Mouse (Mus musculus): ENCODE data around the gene Limch1. TPM values are rescaled to one million over a fixed set of nuclear protein-coding genes. Genes with fewer than 3 reads are reported as not detected.

The Limch1 gene
- polyA plus RNA-seq (2014; fragmentation: Nextera tagmentation; extraction: Ambion mirVana), result 16.1 and 18.3 TPM in 2 replicates

DNA sequence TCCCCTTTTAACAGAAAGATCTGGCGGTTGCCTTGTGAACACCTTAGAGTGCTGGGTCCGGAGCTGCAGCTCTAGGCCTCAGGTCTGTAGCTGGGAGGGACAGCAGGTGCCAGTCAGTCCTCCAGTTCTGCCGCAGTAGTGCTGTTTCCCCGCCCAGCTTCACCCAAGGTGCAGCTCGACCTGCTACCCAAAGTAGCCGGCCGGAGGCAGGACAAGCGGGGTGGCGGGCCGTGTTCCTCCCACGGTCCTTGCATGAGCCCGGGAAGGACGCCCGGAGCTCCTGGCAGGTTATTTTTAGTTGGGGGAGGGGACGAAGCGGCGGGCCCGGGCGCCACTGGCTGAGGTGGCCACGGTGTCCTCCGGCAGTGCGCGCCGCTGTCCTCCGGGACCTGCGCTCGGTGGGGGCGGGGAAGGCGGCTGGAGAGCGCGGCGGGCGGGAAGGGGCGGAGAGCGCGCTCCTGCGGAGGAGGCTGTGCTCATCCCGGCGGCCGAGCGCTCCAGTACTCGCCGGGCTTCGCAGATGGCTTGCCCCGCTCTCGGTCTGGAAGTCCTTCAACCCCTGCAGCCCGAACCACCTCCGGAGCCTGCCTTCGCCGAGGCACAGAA, at the start of gene Limch1:
Gene Limch1, plus strand, starts transcription at position 438 of the 606 bp plus-strand sequence.
- H3K4me3 ChIP-seq (ENCODE audit: low read depth, low read length), result peak within 1 kb of the TSS; percentile 64
- peak within 1 kb of the TSS; percentile 99 for H3K4me2 ChIP-seq (ENCODE audit: low read length)
- WGBS, result under 1% methylated on average over 46 of the region's 50 CpGs
- ATAC-seq (replicated peaks; ENCODE audit: low FRiP score, low TSS enrichment, low read depth) (peak; percentile 84), DNase-seq (ENCODE audit: low spot score) (peak; percentile 85)
- peaks cover 18% of the 10 kb centered on the region for H3K4me1 ChIP-seq (replicated peaks; ENCODE audit: control insufficient read depth, insufficient read depth, low read length)
- no peaks in the 10 kb centered on the region for H3K36me3 ChIP-seq (ENCODE audit: control insufficient read depth, insufficient read depth, low read length)
- H3K27me3 ChIP-seq (replicated peaks; ENCODE audit: control insufficient read depth, insufficient read depth, low read length), result peaks cover 7% of the 10 kb centered on the region
- peak within 1 kb of the TSS; percentile 33 for H3K9ac ChIP-seq (ENCODE audit: low read length)
- no peaks in the 10 kb centered on the region for H3K9me3 ChIP-seq (ENCODE audit: control insufficient read depth, low read length)
- no peak within 1 kb of the TSS for H3K27ac ChIP-seq (ENCODE audit: low read depth)

DNA sequence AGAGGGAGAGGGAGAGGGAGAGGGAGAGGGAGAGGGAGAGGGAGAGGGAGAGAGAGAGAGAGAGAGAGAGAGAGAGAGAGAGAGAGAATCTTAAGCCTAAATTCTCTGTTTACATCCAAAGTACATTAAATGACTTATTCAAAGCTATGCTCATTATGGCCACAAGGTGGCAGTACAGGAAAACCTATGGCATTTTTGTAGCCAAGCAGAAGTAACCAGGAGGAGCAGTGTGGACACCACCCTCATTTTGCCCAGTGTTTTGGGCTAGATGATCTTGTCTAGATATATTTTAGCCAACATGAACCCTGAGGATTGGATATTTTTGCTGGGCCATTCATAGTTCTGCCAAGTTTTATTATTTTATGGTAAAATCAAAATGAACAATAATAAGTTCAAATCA, 48.5 kb upstream of the Limch1 start:
- Histone ChIP-seq H3K9ac (ENCODE audit: low read length) (no peak overlapping the region), H3K27ac (ENCODE audit: low read depth) (no peak overlapping the region), H3K4me1 (replicated peaks; ENCODE audit: control insufficient read depth, insufficient read depth, low read length) (0 out of 2 replicates have a peak, but pooled peaks cover 3% of the 10 kb centered on the region), H3K4me3 (ENCODE audit: low read depth, low read length) (no peak overlapping the region), H3K27me3 (replicated peaks; ENCODE audit: control insufficient read depth, insufficient read depth, low read length) (no peaks in the 10 kb centered on the region), H3K4me2 (ENCODE audit: low read length) (no peak overlapping the region), H3K9me3 (ENCODE audit: control insufficient read depth, low read length) (no peaks in the 10 kb centered on the region), H3K36me3 (ENCODE audit: control insufficient read depth, insufficient read depth, low read length) (no peaks in the 10 kb centered on the region)
- DNase-seq (ENCODE audit: low spot score) (no peak), ATAC-seq (replicated peaks; ENCODE audit: low FRiP score, low TSS enrichment, low read depth) (no peak)

DNA sequence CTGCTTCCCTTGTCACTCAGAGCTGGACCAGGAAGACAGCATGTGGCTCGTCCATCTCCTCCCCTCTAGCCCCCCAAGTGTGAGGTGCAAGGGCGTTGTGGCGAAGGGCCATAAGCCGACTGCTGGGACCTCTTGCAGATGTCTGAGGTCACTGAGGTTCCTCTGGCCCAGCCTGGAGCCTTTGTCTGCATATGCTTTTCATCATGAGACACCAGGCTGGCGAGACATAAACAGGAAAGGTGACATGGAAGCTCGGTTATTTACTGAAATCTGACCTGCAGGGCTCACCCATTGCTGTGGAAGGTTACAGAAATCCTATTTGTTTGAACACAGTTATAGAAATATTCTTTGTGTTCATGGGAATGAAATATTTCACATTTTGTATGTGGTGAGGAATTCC, 45.7 kb upstream of the Limch1 start:
- no peaks in the 10 kb centered on the region for H3K27me3 ChIP-seq (replicated peaks; ENCODE audit: control insufficient read depth, insufficient read depth, low read length)
- 39% methylated on average over 6 of the region's 6 CpGs for WGBS
- H3K27ac ChIP-seq (ENCODE audit: low read depth), result no peak overlapping the region
- no peak overlapping the region for H3K4me2 ChIP-seq (ENCODE audit: low read length)
- no peak for DNase-seq (ENCODE audit: low spot score)
- H3K36me3 ChIP-seq (ENCODE audit: control insufficient read depth, insufficient read depth, low read length), result no peaks in the 10 kb centered on the region
- H3K4me1 ChIP-seq (replicated peaks; ENCODE audit: control insufficient read depth, insufficient read depth, low read length), result peaks cover 11% of the 10 kb centered on the region; the same call in 1 of the 2 replicates
- no peaks in the 10 kb centered on the region for H3K9me3 ChIP-seq (ENCODE audit: control insufficient read depth, low read length)
- ATAC-seq (replicated peaks; ENCODE audit: low FRiP score, low TSS enrichment, low read depth), result no peak
- H3K4me3 ChIP-seq (ENCODE audit: low read depth, low read length), result no peak overlapping the region
- H3K9ac ChIP-seq (ENCODE audit: low read length), result no peak overlapping the region

DNA sequence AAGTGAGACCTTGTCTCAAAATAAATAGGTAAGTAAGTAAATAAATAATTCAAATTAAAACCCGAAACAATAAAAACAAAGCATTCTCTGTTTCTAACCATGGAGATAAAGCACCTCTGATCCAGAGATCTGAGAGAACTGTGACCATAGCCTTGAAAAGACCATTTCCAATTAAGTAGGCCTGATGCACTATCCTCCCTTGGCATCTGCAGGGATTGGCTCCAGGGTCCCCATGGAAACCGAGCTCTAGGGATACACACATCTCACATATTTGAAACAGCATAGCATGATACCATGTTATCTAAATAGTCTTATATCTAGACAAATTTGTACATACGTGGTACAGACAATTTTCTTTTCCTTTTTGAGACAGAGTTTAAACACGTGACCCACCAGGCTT, 43.7 kb upstream of the Limch1 start:
- H3K27ac ChIP-seq (ENCODE audit: low read depth), result no peak overlapping the region
- H3K4me3 ChIP-seq (ENCODE audit: low read depth, low read length), result no peak overlapping the region
- H3K27me3 ChIP-seq (replicated peaks; ENCODE audit: control insufficient read depth, insufficient read depth, low read length), result no peaks in the 10 kb centered on the region
- no peaks in the 10 kb centered on the region for H3K9me3 ChIP-seq (ENCODE audit: control insufficient read depth, low read length)
- H3K4me2 ChIP-seq (ENCODE audit: low read length), result no peak overlapping the region
- DNase-seq (ENCODE audit: low spot score) (no peak), ATAC-seq (replicated peaks; ENCODE audit: low FRiP score, low TSS enrichment, low read depth) (no peak)
- H3K4me1 ChIP-seq (replicated peaks; ENCODE audit: control insufficient read depth, insufficient read depth, low read length), result peaks cover 11% of the 10 kb centered on the region; the same call in 1 of the 2 replicates
- no peak overlapping the region for H3K9ac ChIP-seq (ENCODE audit: low read length)
- 92% methylated on average over 4 of the region's 4 CpGs for WGBS
- no peaks in the 10 kb centered on the region for H3K36me3 ChIP-seq (ENCODE audit: control insufficient read depth, insufficient read depth, low read length)

DNA sequence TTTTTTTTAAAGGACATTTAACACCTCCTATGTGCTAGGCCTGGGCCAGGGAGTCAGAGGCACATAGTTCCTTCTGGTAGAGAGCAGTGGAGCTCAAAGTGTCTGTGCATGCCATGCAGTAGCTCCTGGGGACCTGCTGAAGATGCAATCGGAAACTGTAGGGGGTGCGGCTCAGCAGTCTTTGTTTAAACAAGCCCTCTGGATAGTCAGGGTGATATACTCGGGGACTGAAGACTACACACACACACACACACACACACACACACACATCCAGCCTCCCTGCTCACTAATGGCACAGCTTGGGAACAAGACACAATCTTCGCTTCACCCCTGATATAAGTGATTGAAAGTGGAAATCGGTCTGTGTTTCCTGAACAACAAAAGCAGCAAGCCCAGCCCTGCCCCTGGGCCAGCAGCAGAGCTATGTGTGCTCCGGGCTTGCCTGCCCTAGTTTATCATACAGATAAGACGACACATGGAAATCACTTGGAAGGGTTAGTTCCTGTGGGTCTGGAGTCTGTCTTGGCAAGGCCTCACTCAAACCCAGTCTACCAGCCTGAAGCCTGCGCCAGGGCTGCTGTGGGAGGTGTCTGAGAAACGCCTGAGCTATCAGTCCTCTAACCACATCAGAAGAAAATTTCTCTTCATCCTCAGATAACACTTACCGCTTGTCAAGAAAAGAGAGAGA, 42.2 kb upstream of the Limch1 start:
- ATAC-seq (replicated peaks; ENCODE audit: low FRiP score, low TSS enrichment, low read depth), result no peak
- Histone ChIP-seq H3K27me3 (replicated peaks; ENCODE audit: control insufficient read depth, insufficient read depth, low read length) (no peaks in the 10 kb centered on the region), H3K9ac (ENCODE audit: low read length) (no peak overlapping the region), H3K4me2 (ENCODE audit: low read length) (no peak overlapping the region), H3K27ac (ENCODE audit: low read depth) (no peak overlapping the region), H3K4me3 (ENCODE audit: low read depth, low read length) (no peak overlapping the region), H3K9me3 (ENCODE audit: control insufficient read depth, low read length) (no peaks in the 10 kb centered on the region), H3K4me1 (replicated peaks; ENCODE audit: control insufficient read depth, insufficient read depth, low read length) (peaks cover 11% of the 10 kb centered on the region; the same call in 1 of the 2 replicates), H3K36me3 (ENCODE audit: control insufficient read depth, insufficient read depth, low read length) (no peaks in the 10 kb centered on the region)
- 17% methylated on average over 10 of the region's 10 CpGs for WGBS
- DNase-seq (ENCODE audit: low spot score), result no peak

DNA sequence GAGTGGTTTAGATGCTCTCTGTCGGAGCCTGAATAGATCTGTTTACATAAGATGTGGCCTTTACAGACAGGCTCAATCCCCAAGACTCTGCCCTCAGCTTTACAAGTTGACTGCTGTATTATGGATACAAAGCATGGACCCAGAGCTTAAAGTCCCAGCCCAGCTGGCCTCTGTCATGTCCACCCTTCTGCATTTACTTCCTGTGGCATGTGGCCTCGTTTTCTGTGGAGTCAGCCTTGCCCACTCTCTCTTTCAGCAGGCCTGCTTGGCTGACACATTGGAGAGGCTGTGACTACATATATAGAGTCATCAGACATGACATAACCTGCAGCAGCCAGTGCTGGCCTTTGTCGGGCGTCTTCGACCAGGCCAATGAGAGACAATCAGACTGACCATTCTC, 37.8 kb upstream of the Limch1 start:
- no peak for DNase-seq (ENCODE audit: low spot score)
- 71% methylated on average over 5 of the region's 5 CpGs for WGBS

DNA sequence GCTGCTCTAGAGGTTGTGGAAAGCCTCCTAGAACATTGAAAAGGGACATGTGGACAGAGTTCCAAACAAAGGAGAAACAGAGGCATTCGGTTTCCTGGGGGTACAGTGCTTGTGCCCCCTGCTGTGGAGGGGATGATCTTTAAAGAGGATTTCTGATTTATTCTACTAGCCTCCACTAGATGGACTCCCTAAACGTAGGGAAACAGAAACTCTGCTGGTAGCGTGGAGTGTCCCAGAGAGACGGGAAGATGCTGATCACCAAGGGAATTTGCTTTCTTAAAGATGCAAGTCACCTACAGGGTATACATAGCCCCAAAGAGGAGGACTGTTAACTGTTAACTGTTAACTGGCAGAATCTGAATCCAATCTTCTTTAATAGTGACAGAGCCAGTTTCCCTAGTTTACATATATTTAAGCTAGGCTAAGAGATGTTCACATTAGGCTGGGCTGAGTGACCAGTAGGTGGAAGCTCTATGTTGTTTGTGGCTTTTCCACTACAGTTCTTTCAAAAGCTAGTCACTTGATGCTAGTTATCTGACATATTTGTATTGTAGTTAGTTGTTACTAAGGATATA, 35.1 kb upstream of the Limch1 start:
- no peak overlapping the region for H3K9ac ChIP-seq (ENCODE audit: low read length)
- H3K4me2 ChIP-seq (ENCODE audit: low read length), result no peak overlapping the region
- H3K9me3 ChIP-seq (ENCODE audit: control insufficient read depth, low read length), result no peaks in the 10 kb centered on the region
- no peak overlapping the region for H3K4me3 ChIP-seq (ENCODE audit: low read depth, low read length)
- no peaks in the 10 kb centered on the region for H3K27me3 ChIP-seq (replicated peaks; ENCODE audit: control insufficient read depth, insufficient read depth, low read length)
- no peak overlapping the region for H3K27ac ChIP-seq (ENCODE audit: low read depth)
- DNase-seq (ENCODE audit: low spot score) (no peak), ATAC-seq (replicated peaks; ENCODE audit: low FRiP score, low TSS enrichment, low read depth) (no peak)
- WGBS, result 26% methylated on average over 4 of the region's 4 CpGs
- no peaks in the 10 kb centered on the region for H3K36me3 ChIP-seq (ENCODE audit: control insufficient read depth, insufficient read depth, low read length)
- H3K4me1 ChIP-seq (replicated peaks; ENCODE audit: control insufficient read depth, insufficient read depth, low read length), result 0 out of 2 replicates have a peak, but pooled peaks cover 5% of the 10 kb centered on the region

More for the DNA sequence above, 37.8 kb upstream of the Limch1 start:
- Histone ChIP-seq H3K9me3 (ENCODE audit: control insufficient read depth, low read length) (no peaks in the 10 kb centered on the region), H3K27ac (ENCODE audit: low read depth) (no peak overlapping the region), H3K27me3 (replicated peaks; ENCODE audit: control insufficient read depth, insufficient read depth, low read length) (no peaks in the 10 kb centered on the region), H3K9ac (ENCODE audit: low read length) (no peak overlapping the region), H3K4me2 (ENCODE audit: low read length) (no peak overlapping the region), H3K36me3 (ENCODE audit: control insufficient read depth, insufficient read depth, low read length) (no peaks in the 10 kb centered on the region), H3K4me3 (ENCODE audit: low read depth, low read length) (no peak overlapping the region), H3K4me1 (replicated peaks; ENCODE audit: control insufficient read depth, insufficient read depth, low read length) (peaks cover 10% of the 10 kb centered on the region; the same call in 1 of the 2 replicates)
- no peak for ATAC-seq (replicated peaks; ENCODE audit: low FRiP score, low TSS enrichment, low read depth)

DNA sequence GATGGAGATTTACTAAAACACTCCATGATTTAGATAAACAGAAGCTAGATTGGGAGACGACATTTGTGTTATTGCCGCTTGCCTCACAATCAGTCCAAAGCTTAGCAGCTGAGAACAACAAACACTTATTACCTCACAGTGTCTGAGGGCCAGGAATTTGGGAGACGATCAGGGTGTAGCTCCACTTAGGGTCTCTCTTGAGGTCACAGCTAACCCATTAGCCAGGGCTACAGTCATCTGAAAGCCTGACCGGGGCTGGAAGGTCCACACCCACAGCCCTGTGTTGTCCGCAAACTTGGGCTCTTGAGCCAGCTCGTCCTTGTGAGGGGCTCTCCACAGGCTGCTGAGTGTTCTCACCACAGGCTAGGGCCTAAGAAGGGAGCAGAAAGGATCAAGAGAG, 32.8 kb upstream of the Limch1 start:
- H3K36me3 ChIP-seq (ENCODE audit: control insufficient read depth, insufficient read depth, low read length), result no peaks in the 10 kb centered on the region
- 55% methylated on average over 6 of the region's 6 CpGs for WGBS
- no peak overlapping the region for H3K27ac ChIP-seq (ENCODE audit: low read depth)
- no peak overlapping the region for H3K4me3 ChIP-seq (ENCODE audit: low read depth, low read length)
- DNase-seq (ENCODE audit: low spot score) (no peak), ATAC-seq (replicated peaks; ENCODE audit: low FRiP score, low TSS enrichment, low read depth) (no peak)
- no peak overlapping the region for H3K9ac ChIP-seq (ENCODE audit: low read length)
- H3K4me2 ChIP-seq (ENCODE audit: low read length), result no peak overlapping the region
- H3K9me3 ChIP-seq (ENCODE audit: control insufficient read depth, low read length), result no peaks in the 10 kb centered on the region
- 0 out of 2 replicates have a peak, but pooled peaks cover 5% of the 10 kb centered on the region for H3K4me1 ChIP-seq (replicated peaks; ENCODE audit: control insufficient read depth, insufficient read depth, low read length)
- no peaks in the 10 kb centered on the region for H3K27me3 ChIP-seq (replicated peaks; ENCODE audit: control insufficient read depth, insufficient read depth, low read length)
